Comparison of ENCODE assay signal across 17 mouse cellular contexts in the genomic region with DNA sequence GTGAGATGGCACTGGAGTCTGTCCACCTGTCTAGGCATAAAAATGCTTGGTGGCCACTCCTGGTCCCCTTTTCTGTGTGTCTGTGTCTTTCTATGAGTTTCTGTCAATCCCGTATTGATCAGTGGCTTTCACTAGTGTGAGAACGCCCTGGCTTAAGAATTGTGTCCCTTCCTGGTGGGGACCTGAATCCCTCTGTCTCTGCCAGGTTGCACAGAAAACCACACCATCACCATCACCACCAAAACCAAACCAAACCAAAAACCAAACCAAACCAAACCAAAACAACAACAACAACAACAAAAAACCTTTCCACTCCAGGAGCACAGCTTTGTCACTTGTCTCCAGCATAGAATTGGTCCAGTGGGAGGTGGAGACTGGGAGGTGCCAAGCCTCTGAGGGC.
"Had no signal": no experiment of that assay in that cellular context is flagged by ENCODE, and none has a peak within 500 bp of the region (broad histone marks: within the 10 kb centered on the region; RNA-seq: fewer than 3 reads in every experiment).

No protein-coding gene starts in this region.

- H3K36me3 ChIP-seq: midbrain, embryonic 10.5 days; midbrain, embryonic 12.5 days; neural tube, embryonic 13.5 days; neural tube, embryonic 15.5 days had no signal

- H3K27ac ChIP-seq: midbrain, embryonic 10.5 days; midbrain, embryonic 12.5 days; neural tube, embryonic 13.5 days; neural tube, embryonic 15.5 days had no signal

- DNase-seq: lung, embryonic 14.5 days; lung, postnatal 10 days; lung, postnatal 4 days; midbrain, embryonic 14.5 days; retina, postnatal 1 day; right cerebral cortex, adult 18-20 months; right cerebral cortex, postnatal 25 days; right cerebral cortex, postnatal 4 days; spleen, adult 18-20 months; thymus, adult 18-20 months; thymus, postnatal 14 days; thymus, postnatal 36 days had no signal

- H3K4me3 ChIP-seq: midbrain, embryonic 10.5 days; midbrain, embryonic 12.5 days; myocyte; neural tube, embryonic 13.5 days; neural tube, embryonic 15.5 days had no signal

- H3K9me3 ChIP-seq: midbrain, embryonic 10.5 days; midbrain, embryonic 12.5 days; neural tube, embryonic 13.5 days; neural tube, embryonic 15.5 days had no signal

- H3K27me3 ChIP-seq: midbrain, embryonic 12.5 days; neural tube, embryonic 13.5 days; neural tube, embryonic 15.5 days had no signal
